In genomic region chr10:41070693-41071651, GRCm38 (mm10) we compare ENCODE assay signal across 9 mouse cellular contexts. TPM values are rescaled to one million over a fixed set of nuclear protein-coding genes. Genes with fewer than 3 reads are reported as not detected.
A peak's percentile ranks its signal among the peaks of the same experiment; 100 is the strongest.
DNase-seq lines count a peak whose midpoint lies in the region; ATAC-seq and TF ChIP-seq lines count a peak whose summit lies in the region.
"Had no signal": no experiment of that assay in that cellular context is flagged by ENCODE, and none has a peak within 500 bp of the region (broad histone marks: within the 10 kb centered on the region; RNA-seq: fewer than 3 reads in every experiment).

No protein-coding gene starts in this region.

- H3K4me2 ChIP-seq in heart, embryonic 15.5 days = peak overlapping the region; percentile 37
- peak overlapping the region; percentile 95 for H3K4me2 ChIP-seq in forebrain, embryonic 16.5 days (ENCODE audit: low read length)

- no peak overlapping the region for H3K27ac ChIP-seq in heart, embryonic 15.5 days
- no peak overlapping the region for H3K27ac ChIP-seq in forebrain, embryonic 16.5 days (ENCODE audit: low read length)
- peak overlapping the region; percentile 53; the same call in 1 of the 2 replicates for H3K27ac ChIP-seq in left cerebral cortex, adult 2 months

- H3K4me3 ChIP-seq in heart, embryonic 15.5 days = peak overlapping the region; percentile 17; the same call in 1 of the 2 replicates
- H3K4me3 ChIP-seq in forebrain, embryonic 16.5 days (replicated peaks; ENCODE audit: low read length) = peak overlapping the region; percentile 65
- peak overlapping the region; percentile 58 for H3K4me3 ChIP-seq in left cerebral cortex, adult 2 months
- H3K4me3 ChIP-seq: myocyte had no signal

- no peaks in the 10 kb centered on the region for H3K36me3 ChIP-seq in heart, embryonic 15.5 days
- no peaks in the 10 kb centered on the region for H3K36me3 ChIP-seq in forebrain, embryonic 16.5 days (ENCODE audit: control insufficient read depth, insufficient read depth)

- H3K27me3 ChIP-seq in heart, embryonic 15.5 days = peaks cover 42% of the 10 kb centered on the region
- peaks cover 18% of the 10 kb centered on the region for H3K27me3 ChIP-seq in forebrain, embryonic 16.5 days (replicated peaks; ENCODE audit: control insufficient read depth, insufficient read depth, low read length)

- 4% methylated on average over 68 of the region's 68 CpGs for WGBS in heart, embryonic 15.5 days
- 2% methylated on average over 68 of the region's 68 CpGs for WGBS in forebrain, embryonic 16.5 days

- H3K9ac ChIP-seq in heart, embryonic 15.5 days = no peak overlapping the region
- peak overlapping the region; percentile 63 for H3K9ac ChIP-seq in forebrain, embryonic 16.5 days (replicated peaks; ENCODE audit: low read depth, low read length)

- H3K4me1 ChIP-seq in heart, embryonic 15.5 days (replicated peaks) = peaks cover 13% of the 10 kb centered on the region
- H3K4me1 ChIP-seq in forebrain, embryonic 16.5 days (replicated peaks; ENCODE audit: control insufficient read depth, insufficient read depth, low read length) = peaks cover 18% of the 10 kb centered on the region

- ATAC-seq in heart, embryonic 15.5 days (replicated peaks; ENCODE audit: insufficient number of reproducible peaks, insufficient read depth, low FRiP score, low read depth) = 0 out of 2 replicates have a peak, but pooled peaks have one; percentile 18
- peak; percentile 56 for ATAC-seq in forebrain, embryonic 16.5 days
- ATAC-seq in megakaryocyte progenitor cell, adult 5-6 weeks (replicated peaks; ENCODE audit: poor library complexity) = no peak

- no peak for DNase-seq in heart, postnatal 10 days
- DNase-seq in cerebellum, adult 18-20 months = peak; percentile 39 to 62
- peak; percentile 57 to 66 for DNase-seq in left cerebral cortex, adult 2 months (ENCODE audit: extremely low spot score in 1 of 2, low spot score in 2 of 2)
- DNase-seq in retina, embryonic 14.5 days (ENCODE audit: low spot score) = peak; percentile 68
- no peak for DNase-seq in testis, postnatal 14 days (ENCODE audit: low spot score)

- intact Hi-C loops in heart, postnatal 10 days (cut with DNase I) = no loop called here
- intact Hi-C loops in left cerebral cortex, adult 2 months (cut with DNase I) = no loop called here

- H3K9me3 ChIP-seq in heart, embryonic 15.5 days (replicated peaks) = no peaks in the 10 kb centered on the region
- no peaks in the 10 kb centered on the region for H3K9me3 ChIP-seq in forebrain, embryonic 16.5 days (ENCODE audit: control insufficient read depth, low read length)

- peak; percentile 34 for TF ChIP-seq CTCF in left cerebral cortex, adult 2 months (IDR thresholded peaks at IDR 0.05)

RNA-seq across cellular contexts. Expression of gene Gpr6, which starts 1.1 kb away (rescaled TPM):
- not detected in 2 replicates for polyA plus RNA-seq in heart, embryonic 15.5 days (2015; fragmentation: Nextera tagmentation; extraction: Ambion mirVana)
- total RNA-seq in heart, postnatal 10 days (2021) = not detected
- polyA plus RNA-seq in forebrain, embryonic 16.5 days (2015; fragmentation: Nextera tagmentation; extraction: Ambion mirVana) = 2.0 and 3.3 TPM in 2 replicates
- 1 to 10 TPM; 3.3 to 6.5 TPM for total RNA-seq in left cerebral cortex, adult 2 months (2021)
- not detected in 2 replicates for total RNA-seq in megakaryocyte progenitor cell, adult 5-6 weeks (2015)
- total RNA-seq in megakaryocyte progenitor cell, adult 5-6 weeks (2017) = not detected in 2 replicates
- polyA plus RNA-seq: myocyte had no signal

Comparison
In these comparisons a context has a peak if more than half of its experiments do, and no peak if none do; other contexts are left out.
1. DNase-seq: peak in cerebellum, adult 18-20 months (2 of 2), left cerebral cortex, adult 2 months (2 of 2) and retina, embryonic 14.5 days (single experiment); none in heart, postnatal 10 days (0 of 2) and testis, postnatal 14 days (single experiment).
2. RNA of gene Gpr6, which starts 1.1 kb away (total RNA-seq): 3.3 to 6.5 TPM in left cerebral cortex, adult 2 months; not detected in heart, postnatal 10 days and not detected in megakaryocyte progenitor cell, adult 5-6 weeks; every median in the first group is over 4 times any median in the second.
3. Peak in every context shown above with its lines, with median percentiles within 50 percentile points of each other: H3K4me3 ChIP-seq.